Mouse (Mus musculus) myocyte (in vitro differentiated cells): Measurements from ENCODE around the gene Stpg3. TPM values are rescaled to one million over a fixed set of nuclear protein-coding genes. Genes with fewer than 3 reads are reported as not detected.

Source experiments
- H3K27me3 ChIP-seq: one replicate; pipeline ENCODE4 v1.6.1; 2011; ENCODE audit not compliant: control insufficient read depth, insufficient read depth, insufficient read length
- H3K36me3 ChIP-seq: one replicate; pipeline ENCODE4 v1.6.1; 2011; ENCODE audit not compliant: control insufficient read depth, insufficient read depth
- H3K4me2 ChIP-seq: one replicate; pipeline ENCODE4 v1.6.1; 2011; ENCODE audit warnings: low read depth, control low read depth
- H3K4me3 ChIP-seq: one replicate; pipeline ENCODE4 v1.5.1; 2011; ENCODE audit warnings: mild to moderate bottlenecking, control low read depth, moderate library complexity
- H3K79me2 ChIP-seq: one replicate; pipeline ENCODE4 v1.6.1; 2011; ENCODE audit not compliant: control insufficient read depth, insufficient read depth
- H3ac ChIP-seq: one replicate; pipeline ENCODE4 v1.6.1; 2011; ENCODE audit not compliant: control insufficient read depth, insufficient read length
- CEBPB ChIP-seq: IDR thresholded peaks from 2 replicates; pipeline ENCODE4 v1.6.1; 2011; ENCODE audit warnings: mild to moderate bottlenecking, moderate library complexity; ENCODE audit not compliant: poor library complexity, insufficient read depth, severe bottlenecking
- E2F4 ChIP-seq: IDR thresholded peaks from one replicate; pipeline ENCODE4 v1.6.1; 2011; ENCODE audit warnings: mild to moderate bottlenecking, control low read depth, moderate library complexity; ENCODE audit not compliant: insufficient read depth
- MAX ChIP-seq: IDR thresholded peaks from one replicate; pipeline ENCODE4 v1.6.1; 2011; ENCODE audit warnings: low read depth, mild to moderate bottlenecking, control low read depth
- MYOD1 ChIP-seq, 3 experiments: IDR thresholded peaks; one replicate each; pipeline ENCODE4 v1.6.1; 2011; ENCODE audit warnings: control low read depth in 2 of 3, low read depth in 2 of 3, mild to moderate bottlenecking in 2 of 3, moderate library complexity in 1 of 3; ENCODE audit not compliant: insufficient read length in 2 of 3, control insufficient read depth in 1 of 3
- MYOG ChIP-seq, 3 experiments: IDR thresholded peaks; one replicate each; pipeline ENCODE4 v1.6.1; 2011; ENCODE audit warnings: control low read depth in 2 of 3, low read depth in 2 of 3, mild to moderate bottlenecking in 2 of 3; ENCODE audit not compliant: insufficient read length in 2 of 3, control insufficient read depth in 1 of 3, insufficient read depth in 1 of 3
- POLR2A ChIP-seq: IDR thresholded peaks from one replicate; pipeline ENCODE4 v1.6.1; 2011; ENCODE audit warnings: low read depth, mild to moderate bottlenecking, control low read depth, moderate library complexity; ENCODE audit not compliant: insufficient read length
- POLR2AphosphoS2 ChIP-seq: IDR thresholded peaks from one replicate; pipeline ENCODE4 v1.6.1; 2011; ENCODE audit warnings: low read depth, control low read depth; ENCODE audit not compliant: insufficient read length
- REST ChIP-seq: IDR thresholded peaks from one replicate; pipeline ENCODE4 v1.6.1; 2011; ENCODE audit warnings: mild to moderate bottlenecking, control low read depth, moderate library complexity; ENCODE audit not compliant: insufficient read depth, insufficient read length
- SRF ChIP-seq: IDR thresholded peaks from one replicate; pipeline ENCODE4 v1.6.1; 2011; ENCODE audit warnings: low read depth; ENCODE audit not compliant: control insufficient read depth, insufficient read length
- TCF12 ChIP-seq: IDR thresholded peaks from one replicate; pipeline ENCODE4 v1.6.1; 2011; ENCODE audit warnings: mild to moderate bottlenecking, control low read depth; ENCODE audit not compliant: poor library complexity, insufficient read depth, severe bottlenecking
- TCF3 ChIP-seq: IDR thresholded peaks from one replicate; pipeline ENCODE4 v1.6.1; 2011; ENCODE audit warnings: low read depth, control low read depth; ENCODE audit not compliant: insufficient read length
- USF1 ChIP-seq: IDR thresholded peaks from one replicate; pipeline ENCODE4 v1.6.1; 2011; ENCODE audit warnings: low read depth, mild to moderate bottlenecking, control low read depth, moderate library complexity
- polyA plus RNA-seq: library from polyadenylated mRNA; unstranded; fragments of >200 nt; fragmentation: generic; extraction: Trizol; gene quantifications from one replicate; pipeline ENCODE4 v1.2.1, GENCODE M21; 2012; ENCODE audit warnings: missing spikeins

The Stpg3 gene
- polyA plus RNA-seq, 1 experiment, result not detected

DNA sequence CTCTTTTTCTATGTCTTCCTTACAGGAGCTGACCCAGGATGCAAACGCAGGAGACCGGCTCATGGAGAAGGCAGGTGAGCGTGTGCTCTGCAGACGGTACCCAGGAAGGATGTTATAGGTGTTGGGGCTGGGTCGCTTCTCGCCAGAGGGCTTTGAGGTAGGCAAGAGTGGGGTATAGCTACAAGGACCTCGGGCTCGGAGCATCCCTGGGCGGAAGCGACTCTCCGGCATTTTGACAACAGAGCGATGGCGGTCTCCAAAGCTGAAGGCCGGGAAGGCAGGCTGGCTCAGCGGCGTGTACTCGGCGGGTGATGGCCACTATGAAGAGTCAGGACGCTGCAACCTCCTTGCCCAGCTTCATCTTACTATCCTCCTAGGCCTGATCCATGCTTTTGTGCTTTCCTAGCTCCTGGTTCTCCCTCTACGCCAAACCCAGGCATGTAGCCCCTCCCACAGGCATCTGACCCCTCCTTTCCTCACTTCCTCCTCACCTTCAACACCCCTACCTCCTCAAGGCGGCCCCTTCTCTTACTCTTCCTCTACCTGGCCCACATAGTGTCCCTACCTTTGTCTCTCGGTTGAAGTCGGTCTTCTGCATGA is 1.1 kb downstream of the Stpg3 start:
- Histone ChIP-seq H3K79me2 (peaks cover 20% of the 10 kb centered on the region), H3ac (no peak overlapping the region), H3K27me3 (no peaks in the 10 kb centered on the region), H3K36me3 (no peaks in the 10 kb centered on the region), H3K4me3 (no peak overlapping the region), H3K4me2 (no peak overlapping the region)
- TF ChIP-seq USF1, result no peak
- TF ChIP-seq TCF12, result no peak

DNA sequence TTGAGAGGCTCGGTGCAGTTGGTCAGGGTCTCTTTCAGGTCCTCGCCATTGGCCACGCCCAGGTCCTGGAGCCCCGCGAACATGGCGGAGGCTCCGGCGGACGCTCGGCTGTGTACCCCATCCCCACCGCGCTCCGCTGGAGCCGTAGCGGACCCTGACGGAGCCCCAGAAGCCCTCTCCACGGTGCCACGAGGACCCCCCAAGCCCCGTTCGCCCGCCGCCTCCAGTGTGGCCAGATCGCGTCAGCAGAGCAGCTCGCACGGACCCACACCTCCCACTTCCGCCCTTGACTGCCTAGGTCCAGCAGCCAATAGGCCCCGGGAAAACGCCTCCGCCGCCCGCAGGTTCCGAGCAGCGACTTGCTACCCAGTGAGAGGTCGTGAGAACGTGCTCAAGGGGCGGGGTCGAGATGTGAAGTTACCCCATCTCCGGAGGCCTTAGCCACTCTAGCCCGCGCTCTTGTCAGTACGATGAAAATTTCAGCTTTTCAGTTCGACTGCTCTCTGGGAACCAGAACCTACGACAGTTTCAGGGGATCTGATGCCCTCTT is 3.2 kb downstream of the Stpg3 start, which contains the start of gene Nelfb:
Gene Nelfb, minus strand, starts transcription at position 369 of the 550 bp plus-strand sequence.
- no peak for TF ChIP-seq SRF
- TF ChIP-seq POLR2AphosphoS2, result peak; percentile 87
- TF ChIP-seq USF1, result no peak
- peak; percentile 90 for TF ChIP-seq POLR2A
- peak in 1 of 3 experiments; percentile 27 for TF ChIP-seq MYOD1 (IDR thresholded peaks at IDR 0.05; ENCODE audit: control insufficient read depth in 1 of 3, insufficient read length in 2 of 3, low read depth in 2 of 3)
- peak in 1 of 3 experiments; percentile 47 for TF ChIP-seq MYOG (IDR thresholded peaks at IDR 0.05; ENCODE audit: control insufficient read depth in 1 of 3, insufficient read depth in 1 of 3, insufficient read length in 2 of 3, low read depth in 2 of 3)
- Histone ChIP-seq H3K36me3 (peaks cover 5% of the 10 kb centered on the region), H3K79me2 (peaks cover 34% of the 10 kb centered on the region), H3ac (peak within 1 kb of the TSS; percentile 41), H3K4me3 (peak within 1 kb of the TSS; percentile 96), H3K27me3 (no peaks in the 10 kb centered on the region), H3K4me2 (peak within 1 kb of the TSS; percentile 96)

DNA sequence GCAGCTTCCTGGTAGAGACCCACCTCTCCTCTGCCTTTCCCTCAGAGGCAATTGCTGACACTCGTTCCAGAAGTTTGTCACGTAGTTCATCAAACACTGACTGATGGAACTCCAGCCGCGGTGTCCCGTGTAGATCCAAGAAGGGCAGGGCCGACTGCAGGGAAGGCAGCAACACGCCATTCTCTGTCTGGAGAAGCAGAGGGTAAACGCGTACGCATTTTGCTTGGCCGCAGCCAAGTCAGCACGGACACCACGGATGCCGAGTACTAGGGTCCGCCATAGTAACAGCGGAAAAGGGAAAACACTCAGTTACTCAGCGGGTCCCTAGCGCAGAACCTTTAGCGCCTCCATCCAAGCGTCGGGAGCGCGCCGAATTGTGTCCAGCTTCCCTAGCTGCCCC is 3.8 kb downstream of the Stpg3 start:
- peak overlapping the region; percentile 96 for H3K4me3 ChIP-seq
- no peaks in the 10 kb centered on the region for H3K27me3 ChIP-seq
- H3K36me3 ChIP-seq, result peaks cover 9% of the 10 kb centered on the region
- H3K4me2 ChIP-seq, result peak overlapping the region; percentile 96
- peaks cover 34% of the 10 kb centered on the region for H3K79me2 ChIP-seq
- peak overlapping the region; percentile 41 for H3ac ChIP-seq
- TF ChIP-seq POLR2AphosphoS2 (no peak), MYOG (IDR thresholded peaks at IDR 0.05; ENCODE audit: control insufficient read depth in 1 of 3, insufficient read depth in 1 of 3, insufficient read length in 2 of 3, low read depth in 2 of 3) (no peak), MYOD1 (IDR thresholded peaks at IDR 0.05; ENCODE audit: control insufficient read depth in 1 of 3, insufficient read length in 2 of 3, low read depth in 2 of 3) (no peak), TCF12 (no peak), E2F4 (no peak), CEBPB (no peak)

DNA sequence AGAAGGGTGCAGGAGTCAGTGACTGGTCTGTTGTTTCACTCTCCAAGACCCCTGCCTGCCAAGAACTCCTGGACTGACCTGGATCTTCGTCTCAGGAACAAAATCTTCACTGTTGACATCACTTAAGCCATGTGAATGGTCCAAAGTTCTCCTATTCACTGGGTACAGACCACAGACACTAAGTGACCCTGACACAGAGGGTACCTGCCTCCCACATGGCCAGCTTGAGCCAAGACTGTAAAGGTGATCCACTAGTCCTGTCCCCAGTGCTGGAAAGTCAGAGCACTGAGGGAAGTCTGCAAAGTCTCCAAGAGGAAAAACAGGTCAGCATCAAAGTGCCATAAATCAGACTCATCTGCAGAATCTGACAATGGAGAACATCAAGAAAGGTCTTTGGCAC is 6.8 kb downstream of the Stpg3 start:
- Histone ChIP-seq H3K36me3 (peaks cover 21% of the 10 kb centered on the region), H3K79me2 (peaks cover 34% of the 10 kb centered on the region), H3K4me2 (no peak overlapping the region), H3ac (no peak overlapping the region), H3K27me3 (no peaks in the 10 kb centered on the region), H3K4me3 (no peak overlapping the region)
- no peak for TF ChIP-seq MAX
- TF ChIP-seq MYOG (IDR thresholded peaks at IDR 0.05; ENCODE audit: control insufficient read depth in 1 of 3, insufficient read depth in 1 of 3, insufficient read length in 2 of 3, low read depth in 2 of 3), result no peak
- no peak for TF ChIP-seq SRF
- TF ChIP-seq POLR2A, result no peak
- TF ChIP-seq CEBPB, result no peak
- no peak for TF ChIP-seq MYOD1 (IDR thresholded peaks at IDR 0.05; ENCODE audit: control insufficient read depth in 1 of 3, insufficient read length in 2 of 3, low read depth in 2 of 3)
- no peak for TF ChIP-seq POLR2AphosphoS2
- no peak for TF ChIP-seq REST
- no peak for TF ChIP-seq USF1

DNA sequence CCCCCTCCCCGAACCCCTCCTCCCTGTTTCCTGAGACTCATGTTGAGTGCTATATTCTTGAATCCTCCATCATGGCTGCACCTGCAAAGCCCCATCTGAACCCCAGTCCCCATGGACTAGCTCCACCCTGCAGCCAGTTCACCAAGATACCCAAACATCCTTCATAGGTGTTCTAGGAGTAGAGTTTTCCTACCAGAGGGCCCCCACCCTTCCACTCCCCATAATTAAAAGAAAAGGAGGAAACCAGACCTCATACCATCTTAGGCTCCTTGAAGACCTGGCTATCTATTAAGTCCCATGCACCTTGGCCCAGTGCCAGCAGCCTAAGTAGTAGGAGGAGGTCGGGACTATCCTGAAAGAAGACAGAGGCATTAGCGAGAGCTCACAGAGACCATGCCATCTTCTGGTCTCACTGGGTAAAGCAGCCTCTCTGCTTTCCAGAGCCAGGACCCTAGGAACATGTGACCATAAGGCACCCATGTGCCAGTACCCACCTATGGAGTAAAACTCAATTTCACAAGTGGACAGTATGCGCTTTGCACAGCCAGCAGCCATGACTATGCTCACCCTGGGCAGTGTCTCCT is 10.7 kb downstream of the Stpg3 start:
- no peaks in the 10 kb centered on the region for H3K27me3 ChIP-seq
- H3ac ChIP-seq, result no peak overlapping the region
- TF ChIP-seq E2F4 (no peak), SRF (no peak), POLR2AphosphoS2 (no peak), POLR2A (no peak), MYOG (IDR thresholded peaks at IDR 0.05; ENCODE audit: control insufficient read depth in 1 of 3, insufficient read depth in 1 of 3, insufficient read length in 2 of 3, low read depth in 2 of 3) (no peak), MYOD1 (IDR thresholded peaks at IDR 0.05; ENCODE audit: control insufficient read depth in 1 of 3, insufficient read length in 2 of 3, low read depth in 2 of 3) (no peak), USF1 (no peak), MAX (no peak), TCF12 (no peak), CEBPB (no peak), TCF3 (no peak), REST (no peak)
- H3K36me3 ChIP-seq, result peaks cover 44% of the 10 kb centered on the region
- H3K79me2 ChIP-seq, result peaks cover 14% of the 10 kb centered on the region
- H3K4me3 ChIP-seq, result no peak overlapping the region
- H3K4me2 ChIP-seq, result no peak overlapping the region
